Mouse (Mus musculus) CH12.LX (cell line): Measurements from ENCODE around the gene Actb.

Experiments
- CTCF ChIP-seq, 2 experiments: IDR thresholded peaks in 1 of 2; conservative IDR thresholded peaks in 1 of 2; 2 replicates each; pipeline ENCODE4 v1.5.1; 2011 to 2012; ENCODE audit warnings: low read depth in 2 of 2, low read length in 2 of 2, improper control_type of control experiment in 1 of 2, inconsistent platforms in 1 of 2, mild to moderate bottlenecking in 1 of 2, moderate library complexity in 1 of 2
- E2F4 ChIP-seq: IDR thresholded peaks from 2 replicates; pipeline ENCODE4 v1.6.1; 2011; ENCODE audit warnings: low read depth, low read length, improper control_type of control experiment; ENCODE audit not compliant: insufficient replicate concordance
- EP300 ChIP-seq: IDR thresholded peaks from 2 replicates; pipeline ENCODE4 v1.6.1; 2011; ENCODE audit warnings: low read length, improper control_type of control experiment
- MAZ ChIP-seq: IDR thresholded peaks from 2 replicates; pipeline ENCODE4 v1.6.1; 2012; ENCODE audit warnings: low read depth, mild to moderate bottlenecking, inconsistent platforms, low read length, improper control_type of control experiment, moderate library complexity
- TBP ChIP-seq: conservative IDR thresholded peaks from 2 replicates; pipeline ENCODE4 v1.6.1; 2011; ENCODE audit warnings: low read depth, low read length, improper control_type of control experiment
- TCF12 ChIP-seq: IDR thresholded peaks from 2 replicates; pipeline ENCODE4 v1.6.1; 2014; ENCODE audit warnings: low read depth, mild to moderate bottlenecking, inconsistent platforms, low read length, improper control_type of control experiment
- ZC3H11A ChIP-seq: IDR thresholded peaks from 2 replicates; pipeline ENCODE4 v1.6.1; 2012; ENCODE audit warnings: low read depth, mild to moderate bottlenecking, inconsistent platforms, low read length, improper control_type of control experiment

GRCm38 (mm10) chr5:142882471-142882870 is 24.1 kb downstream of the Actb start:
- TF ChIP-seq TCF12 (no peak), CTCF (conservative IDR thresholded peaks at IDR 0.05 in 1 of 2, IDR thresholded peaks at IDR 0.05 in 1 of 2; ENCODE audit: low read depth in 2 of 2, low read length in 2 of 2) (no peak), ZC3H11A (no peak), E2F4 (no peak), TBP (no peak), MAZ (no peak), EP300 (no peak)
